Mouse (Mus musculus): ENCODE measurements around the gene Tulp3. TPM values are rescaled to one million over a fixed set of nuclear protein-coding genes. Genes with fewer than 3 reads are reported as not detected.
"Not testable (repeated sequence)": the region's sequence is repeated elsewhere in the genome, so short reads cannot be mapped to it uniquely, and the experiment has no call there.

Gene Tulp3
- polyA plus RNA-seq, 1 experiment from 2014 or later = 9.0 TPM

- no peaks in the 10 kb centered on the region for H3K36me3 ChIP-seq
- no peak for ATAC-seq (replicated peaks; ENCODE audit: insufficient number of reproducible peaks, insufficient read depth, low FRiP score, low read depth)
- H3K9ac ChIP-seq = no peak overlapping the region
- H3K27ac ChIP-seq = no peak overlapping the region
- H3K4me2 ChIP-seq = no peak overlapping the region
- 84% methylated on average over 6 of the region's 6 CpGs for WGBS
- H3K27me3 ChIP-seq = no peaks in the 10 kb centered on the region
- H3K9me3 ChIP-seq (replicated peaks) = no peaks in the 10 kb centered on the region
- H3K4me1 ChIP-seq (replicated peaks) = no peaks in the 10 kb centered on the region
- no peak overlapping the region for H3K4me3 ChIP-seq
Measured at GRCm38 (mm10) chr6:128314796-128315195, 40.9 kb downstream of the Tulp3 start.

GRCm38 (mm10) chr6:128308311-128308710 lies 47.3 kb downstream of the Tulp3 start:
- ATAC-seq (replicated peaks; ENCODE audit: insufficient number of reproducible peaks, insufficient read depth, low FRiP score, low read depth) = no peak
- Histone ChIP-seq H3K4me1 (replicated peaks) (no peaks in the 10 kb centered on the region), H3K27me3 (no peaks in the 10 kb centered on the region), H3K4me2 (no peak overlapping the region), H3K36me3 (no peaks in the 10 kb centered on the region), H3K4me3 (no peak overlapping the region), H3K9me3 (replicated peaks) (no peaks in the 10 kb centered on the region), H3K27ac (no peak overlapping the region), H3K9ac (no peak overlapping the region)
- 30% methylated on average over 4 of the region's 4 CpGs for WGBS

- peaks cover 13% of the 10 kb centered on the region for H3K4me1 ChIP-seq (replicated peaks)
- 82% methylated on average over 4 of the region's 4 CpGs for WGBS
Measured at GRCm38 (mm10) chr6:128304801-128305200, 50.9 kb downstream of the Tulp3 start.

GRCm38 (mm10) chr6:128302640-128303039 lies 53.0 kb downstream of the Tulp3 start:
- Histone ChIP-seq H3K27me3 (peaks cover 15% of the 10 kb centered on the region), H3K4me1 (replicated peaks) (peaks cover 24% of the 10 kb centered on the region)
- not testable (repeated sequence) for H3K9me3 ChIP-seq (replicated peaks); H3K4me3 ChIP-seq; H3K9ac ChIP-seq; ATAC-seq (replicated peaks; ENCODE audit: insufficient number of reproducible peaks, insufficient read depth, low FRiP score, low read depth); H3K36me3 ChIP-seq; H3K4me2 ChIP-seq; H3K27ac ChIP-seq
- 78% methylated on average over 3 of the region's 3 CpGs for WGBS

More at GRCm38 (mm10) chr6:128304801-128305200, 50.9 kb downstream of the Tulp3 start:
- no peak overlapping the region for H3K4me2 ChIP-seq
- no peak overlapping the region for H3K9ac ChIP-seq
- 0 out of 2 replicates have a peak, but pooled peaks cover 4% of the 10 kb centered on the region for H3K9me3 ChIP-seq (replicated peaks)
- no peaks in the 10 kb centered on the region for H3K36me3 ChIP-seq
- H3K4me3 ChIP-seq = no peak overlapping the region
- no peak overlapping the region for H3K27ac ChIP-seq
- no peak for ATAC-seq (replicated peaks; ENCODE audit: insufficient number of reproducible peaks, insufficient read depth, low FRiP score, low read depth)
- H3K27me3 ChIP-seq = 0 out of 2 replicates have a peak, but pooled peaks cover under 1% of the 10 kb centered on the region

- Histone ChIP-seq H3K4me1 (replicated peaks) (peaks cover 26% of the 10 kb centered on the region), H3K27me3 (peaks cover 15% of the 10 kb centered on the region), H3K4me2 (peak overlapping the region; percentile 96; the same call in 1 of the 2 replicates), H3K9me3 (replicated peaks) (0 out of 2 replicates have a peak, but pooled peaks cover 4% of the 10 kb centered on the region), H3K36me3 (no peaks in the 10 kb centered on the region), H3K4me3 (no peak overlapping the region), H3K9ac (no peak overlapping the region), H3K27ac (no peak overlapping the region)
- no peak for ATAC-seq (replicated peaks; ENCODE audit: insufficient number of reproducible peaks, insufficient read depth, low FRiP score, low read depth)
- 70% methylated on average over 3 of the region's 3 CpGs for WGBS
Measured at GRCm38 (mm10) chr6:128301891-128302290, 53.8 kb downstream of the Tulp3 start.

GRCm38 (mm10) chr6:128301458-128301857 lies 54.2 kb downstream of the Tulp3 start:
- Histone ChIP-seq H3K36me3 (no peaks in the 10 kb centered on the region), H3K27ac (no peak overlapping the region), H3K4me1 (replicated peaks) (peaks cover 31% of the 10 kb centered on the region), H3K4me3 (peak overlapping the region; percentile 77), H3K9ac (0 out of 2 replicates have a peak overlapping the region, but pooled peaks have one; percentile 72), H3K4me2 (peak overlapping the region; percentile 96), H3K27me3 (peaks cover 15% of the 10 kb centered on the region), H3K9me3 (replicated peaks) (0 out of 2 replicates have a peak, but pooled peaks cover 4% of the 10 kb centered on the region)
- 34% methylated on average over 11 of the region's 11 CpGs for WGBS
- no peak for ATAC-seq (replicated peaks; ENCODE audit: insufficient number of reproducible peaks, insufficient read depth, low FRiP score, low read depth)

- peak; percentile 83 for ATAC-seq (replicated peaks; ENCODE audit: insufficient number of reproducible peaks, insufficient read depth, low FRiP score, low read depth)
- no peaks in the 10 kb centered on the region for H3K36me3 ChIP-seq
- H3K4me2 ChIP-seq = peak within 1 kb of the TSS; percentile 96
- H3K9me3 ChIP-seq (replicated peaks) = 0 out of 2 replicates have a peak, but pooled peaks cover 4% of the 10 kb centered on the region
- under 1% methylated on average over 69 of the region's 81 CpGs for WGBS
- peak within 1 kb of the TSS; percentile 77 for H3K4me3 ChIP-seq
- peaks cover 39% of the 10 kb centered on the region for H3K4me1 ChIP-seq (replicated peaks)
- peaks cover 15% of the 10 kb centered on the region for H3K27me3 ChIP-seq
- peak within 1 kb of the TSS; percentile 83 for H3K27ac ChIP-seq
- H3K9ac ChIP-seq = peak within 1 kb of the TSS; percentile 72
Measured at GRCm38 (mm10) chr6:128300134-128301001, 55.3 kb downstream of the Tulp3 start, which contains the start of gene Tead4. Gene Tead4 (minus strand): TSS chr6:128300823.

- H3K4me1 ChIP-seq (replicated peaks) = peaks cover 39% of the 10 kb centered on the region
- H3K4me2 ChIP-seq = peak overlapping the region; percentile 96
- no peaks in the 10 kb centered on the region for H3K36me3 ChIP-seq
- peak; percentile 26 for ATAC-seq (replicated peaks; ENCODE audit: insufficient number of reproducible peaks, insufficient read depth, low FRiP score, low read depth)
- H3K4me3 ChIP-seq = peak overlapping the region; percentile 77
- peak overlapping the region; percentile 72 for H3K9ac ChIP-seq
- peak overlapping the region; percentile 83 for H3K27ac ChIP-seq
- 0 out of 2 replicates have a peak, but pooled peaks cover 4% of the 10 kb centered on the region for H3K9me3 ChIP-seq (replicated peaks)
- WGBS = under 1% methylated on average over 25 of the region's 25 CpGs
- H3K27me3 ChIP-seq = peaks cover 15% of the 10 kb centered on the region
Measured at GRCm38 (mm10) chr6:128299292-128300133, 56.1 kb downstream of the Tulp3 start.

- Histone ChIP-seq H3K4me2 (peak overlapping the region; percentile 96; the same call in 1 of the 2 replicates), H3K4me1 (replicated peaks) (peaks cover 39% of the 10 kb centered on the region), H3K27ac (no peak overlapping the region), H3K9ac (no peak overlapping the region), H3K27me3 (peaks cover 15% of the 10 kb centered on the region), H3K4me3 (no peak overlapping the region), H3K9me3 (replicated peaks) (0 out of 2 replicates have a peak, but pooled peaks cover 4% of the 10 kb centered on the region), H3K36me3 (no peaks in the 10 kb centered on the region)
- WGBS = 50% methylated on average over 7 of the region's 7 CpGs
- ATAC-seq (replicated peaks; ENCODE audit: insufficient number of reproducible peaks, insufficient read depth, low FRiP score, low read depth) = no peak
Measured at GRCm38 (mm10) chr6:128298246-128298645, 57.4 kb downstream of the Tulp3 start.

- peaks cover 15% of the 10 kb centered on the region for H3K27me3 ChIP-seq
- H3K4me2 ChIP-seq = peak overlapping the region; percentile 17; the same call in 1 of the 2 replicates
- no peak overlapping the region for H3K9ac ChIP-seq
- no peak overlapping the region for H3K4me3 ChIP-seq
- H3K9me3 ChIP-seq (replicated peaks) = no peaks in the 10 kb centered on the region
- H3K4me1 ChIP-seq (replicated peaks) = peaks cover 38% of the 10 kb centered on the region
- no peak for ATAC-seq (replicated peaks; ENCODE audit: insufficient number of reproducible peaks, insufficient read depth, low FRiP score, low read depth)
- no peaks in the 10 kb centered on the region for H3K36me3 ChIP-seq
- 38% methylated on average over 11 of the region's 11 CpGs for WGBS
- H3K27ac ChIP-seq = peak overlapping the region; percentile 56
Measured at GRCm38 (mm10) chr6:128296750-128297393, 58.8 kb downstream of the Tulp3 start.

All from heart, embryonic 15.5 days (tissue).